In the genomic region with DNA sequence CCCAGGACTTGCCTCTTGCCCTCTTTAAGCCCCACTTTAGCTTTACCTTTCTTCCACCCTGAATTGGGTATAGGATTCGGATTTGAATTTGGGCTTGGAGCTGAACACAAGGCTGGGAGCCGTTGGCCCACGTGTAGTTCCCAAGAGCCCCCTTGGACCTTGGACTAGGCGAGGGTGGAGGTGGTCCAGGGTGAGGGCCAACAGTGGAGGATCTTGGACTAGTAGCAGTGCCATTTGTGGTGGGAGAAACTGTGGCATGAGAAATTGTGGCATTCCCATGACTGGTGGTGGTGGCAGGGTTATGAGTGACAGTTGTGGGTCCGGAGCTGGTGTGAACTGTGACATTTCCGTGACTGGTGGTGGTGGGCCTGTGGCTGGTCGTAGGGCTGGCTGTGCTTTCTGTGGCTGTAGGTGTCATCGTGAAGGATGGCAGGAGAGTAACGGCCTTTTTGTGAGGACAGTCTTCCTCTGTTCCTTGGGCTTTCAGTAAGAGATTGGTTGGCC, we compare ENCODE assay signal across 9 mouse cellular contexts. TPM values are rescaled to one million over a fixed set of nuclear protein-coding genes. Genes with fewer than 3 reads are reported as not detected.
DNase-seq lines count a peak whose midpoint lies in the region; ATAC-seq and TF ChIP-seq lines count a peak whose summit lies in the region.
"Had no signal": no experiment of that assay in that cellular context is flagged by ENCODE, and none has a peak within 500 bp of the region (broad histone marks: within the 10 kb centered on the region; RNA-seq: fewer than 3 reads in every experiment).

No protein-coding gene starts in this region.

- no peak overlapping the region for H3K9ac ChIP-seq in liver, embryonic 15.5 days

- no peak for ATAC-seq in liver, embryonic 15.5 days (ENCODE audit: insufficient read depth)

- DNase-seq in cerebellum, adult 9-11 months = peak; percentile 46
- DNase-seq in cerebellum, adult 8-10 months = no peak
- DNase-seq in layer of hippocampus, adult 2 months (ENCODE audit: low spot score in 2 of 2) = no peak
- DNase-seq in layer of hippocampus, postnatal 36 days = no peak
- DNase-seq in embryonic facial prominence, embryonic 10.5 days (ENCODE audit: low spot score) = peak; percentile 30
- no peak for DNase-seq in gastrocnemius, postnatal 36 days
- DNase-seq in adrenal gland, adult 18-20 months (ENCODE audit: low spot score in 2 of 2) = no peak
- DNase-seq: cerebellum, postnatal 14 days had no signal

- H3K4me2 ChIP-seq in liver, embryonic 15.5 days = peak overlapping the region; percentile 8; the same call in 1 of the 2 replicates

- 80% methylated on average over 9 of the region's 9 CpGs for WGBS in embryonic facial prominence, embryonic 10.5 days
- 68% methylated on average over 9 of the region's 9 CpGs for WGBS in liver, embryonic 15.5 days (ENCODE audit: insufficient replicate concordance)

- H3K4me3 ChIP-seq in layer of hippocampus, adult 2 months = peak overlapping the region; percentile 17
- peak overlapping the region; percentile 26 for H3K4me3 ChIP-seq in embryonic facial prominence, embryonic 10.5 days
- H3K4me3 ChIP-seq in liver, embryonic 15.5 days (replicated peaks) = peak overlapping the region; percentile 9; the same call in 1 of the 2 replicates

- peak overlapping the region; percentile 65; the same call in 1 of the 2 replicates for H3K27ac ChIP-seq in layer of hippocampus, adult 2 months
- 0 out of 2 replicates have a peak overlapping the region, but pooled peaks have one; percentile 3 for H3K27ac ChIP-seq in embryonic facial prominence, embryonic 10.5 days (replicated peaks)
- H3K27ac ChIP-seq in liver, embryonic 15.5 days (replicated peaks) = peak overlapping the region; percentile 48

- peaks cover 42% of the 10 kb centered on the region for H3K4me1 ChIP-seq in embryonic facial prominence, embryonic 10.5 days
- H3K4me1 ChIP-seq in liver, embryonic 15.5 days (replicated peaks) = peaks cover 62% of the 10 kb centered on the region

- no peaks in the 10 kb centered on the region for H3K9me3 ChIP-seq in embryonic facial prominence, embryonic 10.5 days
- no peaks in the 10 kb centered on the region for H3K9me3 ChIP-seq in liver, embryonic 15.5 days (replicated peaks)

- H3K36me3 ChIP-seq in embryonic facial prominence, embryonic 10.5 days (replicated peaks) = peaks cover 73% of the 10 kb centered on the region
- H3K36me3 ChIP-seq in liver, embryonic 15.5 days (replicated peaks) = peaks cover 67% of the 10 kb centered on the region

- intact Hi-C loops in gastrocnemius, postnatal 36 days (cut with DNase I) = no loop called here

- TF ChIP-seq CTCF in layer of hippocampus, adult 2 months (conservative IDR thresholded peaks at IDR 0.05) = no peak

- H3K27me3 ChIP-seq in embryonic facial prominence, embryonic 10.5 days (replicated peaks; ENCODE audit: low read depth, poor library complexity, severe bottlenecking) = no peaks in the 10 kb centered on the region
- no peaks in the 10 kb centered on the region for H3K27me3 ChIP-seq in liver, embryonic 15.5 days

RNA-seq across cellular contexts. Expression of gene Cd68, which starts 0.4 kb away (rescaled TPM):
- total RNA-seq in layer of hippocampus, adult 2 months (2021) = 10 to 100 TPM in 1 of 2 experiments, 1 to 10 TPM in 1; 9.7 to 15.4 TPM
- total RNA-seq in layer of hippocampus, postnatal 36 days (2021) = 10 to 100 TPM; 11.9 to 13.5 TPM
- polyA plus RNA-seq in embryonic facial prominence, embryonic 10.5 days (2016; fragmentation: Nextera tagmentation; extraction: Ambion mirVana) = 5.3 and 7.3 TPM in 2 replicates
- 28.2 and 31.4 TPM in 2 replicates for polyA plus RNA-seq in liver, embryonic 15.5 days (2015; fragmentation: Nextera tagmentation; extraction: Ambion mirVana)
- 1 to 10 TPM; 2.6 to 3.2 TPM for total RNA-seq in gastrocnemius, postnatal 36 days (2021)
- 10 to 100 TPM; 20.5 to 36.7 TPM for total RNA-seq in adrenal gland, adult 18-20 months (2021)

RNA-seq across cellular contexts. Expression of gene Mpdu1, which starts 3.1 kb away (rescaled TPM):
- total RNA-seq in layer of hippocampus, adult 2 months (2021) = 10 to 100 TPM; 54.9 to 59.3 TPM
- total RNA-seq in layer of hippocampus, postnatal 36 days (2021) = 10 to 100 TPM; 55.0 to 58.8 TPM
- 64.9 and 67.2 TPM in 2 replicates for polyA plus RNA-seq in embryonic facial prominence, embryonic 10.5 days (2016; fragmentation: Nextera tagmentation; extraction: Ambion mirVana)
- 34.1 and 35.2 TPM in 2 replicates for polyA plus RNA-seq in liver, embryonic 15.5 days (2015; fragmentation: Nextera tagmentation; extraction: Ambion mirVana)
- 1 to 10 TPM; 8.0 to 8.3 TPM for total RNA-seq in gastrocnemius, postnatal 36 days (2021)
- total RNA-seq in adrenal gland, adult 18-20 months (2021) = 100 to 1,000 TPM in 1 of 2 experiments, 10 to 100 TPM in 1; 95.7 to 117 TPM

RNA-seq across cellular contexts. Expression of gene Eif4a1, which starts 6.7 kb away (rescaled TPM):
- total RNA-seq in layer of hippocampus, adult 2 months (2021) = 100 to 1,000 TPM; 342 to 344 TPM
- 100 to 1,000 TPM; 352 to 354 TPM for total RNA-seq in layer of hippocampus, postnatal 36 days (2021)
- polyA plus RNA-seq in embryonic facial prominence, embryonic 10.5 days (2016; fragmentation: Nextera tagmentation; extraction: Ambion mirVana) = 780 and 781 TPM in 2 replicates
- 228 and 232 TPM in 2 replicates for polyA plus RNA-seq in liver, embryonic 15.5 days (2015; fragmentation: Nextera tagmentation; extraction: Ambion mirVana)
- 100 to 1,000 TPM in 1 of 2 experiments, 10 to 100 TPM in 1; 74.1 to 103 TPM for total RNA-seq in gastrocnemius, postnatal 36 days (2021)
- 100 to 1,000 TPM; 584 to 655 TPM for total RNA-seq in adrenal gland, adult 18-20 months (2021)

RNA-seq across cellular contexts. Expression of gene Sox15, which starts 10.4 kb away (rescaled TPM):
- total RNA-seq in layer of hippocampus, adult 2 months (2021) = under 1 TPM in 1 of 2 experiments, not detected in 1; 0.44 TPM
- not detected for total RNA-seq in layer of hippocampus, postnatal 36 days (2021)
- 0.17 TPM in 1 of 2 replicates, not detected in the other for polyA plus RNA-seq in embryonic facial prominence, embryonic 10.5 days (2016; fragmentation: Nextera tagmentation; extraction: Ambion mirVana)
- not detected in 2 replicates for polyA plus RNA-seq in liver, embryonic 15.5 days (2015; fragmentation: Nextera tagmentation; extraction: Ambion mirVana)
- not detected for total RNA-seq in gastrocnemius, postnatal 36 days (2021)
- total RNA-seq in adrenal gland, adult 18-20 months (2021) = not detected

RNA-seq across cellular contexts. Expression of gene Senp3, which starts 16.4 kb away (rescaled TPM):
- total RNA-seq in layer of hippocampus, adult 2 months (2021) = 100 to 1,000 TPM; 108 to 132 TPM
- 100 to 1,000 TPM; 101 to 122 TPM for total RNA-seq in layer of hippocampus, postnatal 36 days (2021)
- polyA plus RNA-seq in embryonic facial prominence, embryonic 10.5 days (2016; fragmentation: Nextera tagmentation; extraction: Ambion mirVana) = 136 and 141 TPM in 2 replicates
- 23.9 and 27.2 TPM in 2 replicates for polyA plus RNA-seq in liver, embryonic 15.5 days (2015; fragmentation: Nextera tagmentation; extraction: Ambion mirVana)
- 10 to 100 TPM; 22.7 TPM for total RNA-seq in gastrocnemius, postnatal 36 days (2021)
- 10 to 100 TPM; 69.0 to 79.8 TPM for total RNA-seq in adrenal gland, adult 18-20 months (2021)

Comparison
In these comparisons a context has a peak if more than half of its experiments do, and no peak if none do; other contexts are left out.
1. DNase-seq: peak in cerebellum, adult 9-11 months (single experiment) and embryonic facial prominence, embryonic 10.5 days (single experiment); none in cerebellum, adult 8-10 months (single experiment), layer of hippocampus, adult 2 months (0 of 2), layer of hippocampus, postnatal 36 days (0 of 2), gastrocnemius, postnatal 36 days (0 of 2) and adrenal gland, adult 18-20 months (0 of 2).
2. H3K27ac ChIP-seq: peak in every context shown above with its lines; median percentile 65 in layer of hippocampus, adult 2 months; 48 in liver, embryonic 15.5 days; 3 in embryonic facial prominence, embryonic 10.5 days.
3. RNA of gene Mpdu1, which starts 3.1 kb away (total RNA-seq): 95.7 to 117 TPM in adrenal gland, adult 18-20 months, 54.9 to 59.3 TPM in layer of hippocampus, adult 2 months and 55.0 to 58.8 TPM in layer of hippocampus, postnatal 36 days; 8.0 to 8.3 TPM in gastrocnemius, postnatal 36 days; every median in the first group is over 4 times any median in the second.
4. Peak in every context shown above with its lines, with median percentiles within 50 percentile points of each other: H3K4me3 ChIP-seq.